Mouse (Mus musculus) limb, embryonic 12.5 days (tissue): ENCODE measurements around the gene Slc7a10. TPM values are rescaled to one million over a fixed set of nuclear protein-coding genes. Genes with fewer than 3 reads are reported as not detected.

Source experiments
- polyA plus RNA-seq: library from polyadenylated mRNA; unstranded; fragments of >200 nt; fragmentation: Nextera tagmentation; extraction: Ambion mirVana; gene quantifications from 2 replicates; pipeline ENCODE4 v1.2.1, GENCODE M21; 2016

The Slc7a10 gene
- polyA plus RNA-seq, 1 experiment from 2014 or later = 0.38 TPM

Other genes starting within 250 kb of the Slc7a10 start
- gene Cebpg, start 129.8 kb upstream of the Slc7a10 start, polyA plus RNA-seq = 55.5 and 58.0 TPM in 2 replicates
- 1.6 and 1.8 TPM in 2 replicates for gene Cebpa, start 67.1 kb upstream of the Slc7a10 start, polyA plus RNA-seq
- 8.1 and 9.1 TPM in 2 replicates for gene Lrp3, start 29.1 kb downstream of the Slc7a10 start, polyA plus RNA-seq
- gene Gpatch1, start 132.1 kb downstream of the Slc7a10 start, polyA plus RNA-seq = 18.7 and 18.9 TPM in 2 replicates
- gene Rhpn2, start 147.8 kb downstream of the Slc7a10 start, polyA plus RNA-seq = 2.5 and 2.7 TPM in 2 replicates
- gene Faap24, start 210.5 kb downstream of the Slc7a10 start, polyA plus RNA-seq = 14.7 and 16.5 TPM in 2 replicates
- gene Cep89, start 210.7 kb downstream of the Slc7a10 start, polyA plus RNA-seq = 55.0 and 56.9 TPM in 2 replicates